Mouse (Mus musculus): Measurements from ENCODE around the gene Padi4.

DNA sequence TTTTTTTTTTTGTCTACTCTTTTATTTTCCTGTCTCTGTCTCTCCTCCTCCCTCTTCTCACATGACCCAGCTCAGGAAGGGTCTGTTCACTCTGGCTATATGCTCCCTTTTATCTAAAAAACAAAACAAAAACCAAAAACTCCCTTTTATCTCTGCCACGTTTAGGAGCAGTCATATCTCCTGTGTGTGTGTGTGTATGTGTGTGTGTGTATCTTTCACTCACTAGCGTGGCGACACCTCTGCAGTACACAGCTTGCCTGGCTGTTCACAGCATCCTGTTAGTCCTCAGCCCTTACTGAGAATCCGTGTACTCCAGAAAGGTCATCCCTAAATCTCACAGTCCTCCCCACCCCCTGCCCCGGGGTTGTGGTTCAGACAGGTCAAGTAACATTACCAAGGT is 41.5 kb upstream of the Padi4 start:
- TF ChIP-seq CTCF (IDR thresholded peaks at IDR 0.05) = no peak
- no peak for TF ChIP-seq EP300 (IDR thresholded peaks at IDR 0.05)
